Mouse (Mus musculus) kidney, embryonic 16.5 days (tissue): ENCODE results near the gene Sh3rf1. TPM values are rescaled to one million over a fixed set of nuclear protein-coding genes. Genes with fewer than 3 reads are reported as not detected.

Source experiments
- ATAC-seq: fragments of 200-750 bp; cut with Nextera tagmentation; 2 replicates; pipeline ENCODE4 v1.8.0; 2017; ENCODE audit warnings: moderate TSS enrichment; ENCODE audit not compliant: low FRiP score, low TSS enrichment
- H3K27ac ChIP-seq: fragments of 300-500 bp; sonication (generic); 2 replicates; pipeline ENCODE4 v1.5.1; 2014; ENCODE audit warnings: low read length
- H3K27me3 ChIP-seq: fragments of 300-500 bp; sonication (generic); 2 replicates; pipeline ENCODE4 v1.6.1; 2014; ENCODE audit warnings: low read length, control low read depth, mixed read lengths; ENCODE audit not compliant: insufficient read depth
- H3K36me3 ChIP-seq: fragments of 300-500 bp; sonication (generic); 2 replicates; pipeline ENCODE4 v1.6.1; 2014; ENCODE audit warnings: low read length, control low read depth, mixed read lengths; ENCODE audit not compliant: insufficient read depth
- H3K4me1 ChIP-seq: fragments of 300-500 bp; sonication (generic); 2 replicates; pipeline ENCODE4 v1.6.1; 2014; ENCODE audit warnings: low read length, control low read depth, mixed read lengths; ENCODE audit not compliant: insufficient read depth
- H3K4me2 ChIP-seq: fragments of 300-500 bp; sonication (generic); replicated peaks from 2 replicates; pipeline ENCODE4 v1.6.1; 2014; ENCODE audit warnings: low read depth, low read length
- H3K4me3 ChIP-seq: fragments of 300-500 bp; sonication (generic); 2 replicates; pipeline ENCODE4 v1.5.1; 2014; ENCODE audit warnings: mild to moderate bottlenecking, low read length
- H3K9ac ChIP-seq: fragments of 300-500 bp; sonication (generic); replicated peaks from 2 replicates; pipeline ENCODE4 v1.6.1; 2014; ENCODE audit warnings: low read length
- H3K9me3 ChIP-seq: fragments of 300-500 bp; sonication (generic); 2 replicates; pipeline ENCODE4 v1.6.1; 2016; ENCODE audit warnings: low read length, control low read depth
- WGBS: fragments of 180-500 bp; shearing (Covaris S2); extraction: QIAGEN DNeasy Blood & Tissue Kit; methylation state at CpG from one replicate; pipeline ENCODE4 v1.1.7; 2014; 5-methylcytosine and 5-hydroxymethylcytosine counted together
- polyA plus RNA-seq: library from polyadenylated mRNA; unstranded; fragments of >200 nt; fragmentation: Nextera tagmentation; extraction: Ambion mirVana; gene quantifications from 2 replicates; pipeline ENCODE4 v1.2.1, GENCODE M21; 2015

Sh3rf1 gene
- polyA plus RNA-seq, 1 experiment from 2014 or later, result 23.3 TPM

DNA sequence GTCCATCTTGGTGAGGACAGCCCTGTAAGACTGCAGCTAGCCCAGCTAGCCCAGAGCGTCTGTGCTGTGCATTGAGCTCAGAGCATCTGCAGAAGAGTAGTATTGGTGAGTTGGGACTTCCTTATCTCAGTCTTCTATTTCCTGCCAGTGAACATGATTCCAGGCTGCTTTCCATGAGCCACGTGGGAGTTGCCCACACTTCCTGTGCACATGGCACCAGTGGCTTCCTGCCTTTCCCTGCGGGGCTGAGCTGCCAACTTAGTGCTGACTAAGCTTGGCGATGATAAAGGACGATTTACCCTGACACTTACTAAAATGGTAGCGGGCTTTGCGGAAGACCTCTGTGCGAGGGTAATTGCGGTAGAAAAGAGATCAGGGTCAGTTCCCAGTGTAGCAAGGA is 35.2 kb downstream of the Sh3rf1 start:
- Histone ChIP-seq H3K36me3 (no peaks in the 10 kb centered on the region), H3K9ac (no peak overlapping the region), H3K4me1 (peaks cover 19% of the 10 kb centered on the region), H3K4me3 (no peak overlapping the region), H3K27ac (no peak overlapping the region), H3K4me2 (no peak overlapping the region), H3K9me3 (no peaks in the 10 kb centered on the region), H3K27me3 (no peaks in the 10 kb centered on the region)
- no peak for ATAC-seq
- WGBS, result 71% methylated on average over 9 of the region's 9 CpGs

DNA sequence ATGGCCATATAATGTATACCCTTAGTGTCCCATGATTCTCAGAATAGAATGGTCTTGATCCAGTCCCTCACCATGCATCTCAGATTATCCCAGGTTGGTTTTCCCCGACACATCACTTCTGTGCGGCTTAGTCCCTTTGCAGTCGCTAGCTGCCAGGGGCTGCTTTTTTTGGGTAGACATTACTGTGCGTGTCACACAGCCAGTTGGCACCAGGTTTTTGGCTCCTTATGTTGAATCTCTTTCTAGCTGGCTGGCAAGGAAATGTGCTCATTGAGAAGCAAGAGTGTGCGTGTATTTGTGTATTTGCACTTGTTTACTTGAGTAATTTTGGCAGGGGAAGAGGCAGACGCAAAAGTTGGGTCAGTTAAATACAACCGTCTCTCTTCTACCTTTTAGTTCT is 35.9 kb downstream of the Sh3rf1 start:
- Histone ChIP-seq H3K36me3 (no peaks in the 10 kb centered on the region), H3K9ac (no peak overlapping the region), H3K27me3 (no peaks in the 10 kb centered on the region), H3K4me1 (peaks cover 17% of the 10 kb centered on the region), H3K9me3 (no peaks in the 10 kb centered on the region), H3K27ac (no peak overlapping the region), H3K4me2 (no peak overlapping the region), H3K4me3 (no peak overlapping the region)
- ATAC-seq, result no peak
- 90% methylated on average over 7 of the region's 7 CpGs for WGBS

DNA sequence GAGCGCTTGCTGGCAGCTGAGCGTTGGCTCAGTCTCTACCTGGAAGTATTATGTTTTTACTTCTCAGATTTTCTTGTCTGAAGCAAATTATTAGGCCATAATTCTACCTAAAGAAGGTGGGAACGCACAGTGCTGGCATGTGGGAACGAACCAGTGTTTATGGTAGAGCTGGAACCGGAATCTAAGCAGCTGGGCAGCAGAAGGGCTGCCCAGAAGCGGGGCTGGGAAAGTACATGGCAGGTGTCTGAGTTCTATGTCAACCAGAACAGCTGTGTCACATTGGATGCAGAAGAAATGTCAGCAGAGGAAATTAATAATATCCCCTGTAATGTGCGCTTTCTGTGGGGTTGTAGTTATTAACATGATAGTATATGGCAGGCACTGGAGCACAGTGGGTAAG is 36.9 kb downstream of the Sh3rf1 start:
- Histone ChIP-seq H3K4me2 (no peak overlapping the region), H3K36me3 (no peaks in the 10 kb centered on the region), H3K9me3 (no peaks in the 10 kb centered on the region), H3K27me3 (no peaks in the 10 kb centered on the region), H3K4me1 (peaks cover 14% of the 10 kb centered on the region), H3K4me3 (no peak overlapping the region), H3K9ac (no peak overlapping the region), H3K27ac (no peak overlapping the region)
- 69% methylated on average over 7 of the region's 7 CpGs for WGBS
- ATAC-seq, result no peak

DNA sequence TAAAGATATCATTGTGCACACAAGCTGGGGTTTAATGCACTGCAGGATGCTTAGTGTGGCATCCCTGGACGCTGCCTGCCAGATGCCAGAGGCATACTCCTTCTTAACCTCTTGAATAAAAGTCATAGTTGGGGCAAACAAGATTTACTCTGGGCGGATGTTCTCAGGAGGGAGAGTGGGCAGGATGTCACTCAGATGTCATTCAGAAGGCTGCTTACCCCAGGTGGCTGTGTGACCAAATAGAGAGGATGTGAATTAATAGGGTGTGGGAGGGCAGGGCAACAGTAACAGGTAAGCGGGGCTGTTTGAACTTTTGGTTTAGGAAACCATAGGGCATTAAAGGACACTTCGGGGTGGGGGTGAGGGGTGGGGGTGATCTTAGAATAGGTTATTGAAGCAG is 37.7 kb downstream of the Sh3rf1 start:
- Histone ChIP-seq H3K9me3 (no peaks in the 10 kb centered on the region), H3K27ac (no peak overlapping the region), H3K36me3 (no peaks in the 10 kb centered on the region), H3K4me3 (no peak overlapping the region), H3K27me3 (no peaks in the 10 kb centered on the region), H3K4me2 (no peak overlapping the region), H3K4me1 (peaks cover 18% of the 10 kb centered on the region), H3K9ac (no peak overlapping the region)
- WGBS, result 49% methylated on average over 4 of the region's 4 CpGs
- no peak for ATAC-seq

DNA sequence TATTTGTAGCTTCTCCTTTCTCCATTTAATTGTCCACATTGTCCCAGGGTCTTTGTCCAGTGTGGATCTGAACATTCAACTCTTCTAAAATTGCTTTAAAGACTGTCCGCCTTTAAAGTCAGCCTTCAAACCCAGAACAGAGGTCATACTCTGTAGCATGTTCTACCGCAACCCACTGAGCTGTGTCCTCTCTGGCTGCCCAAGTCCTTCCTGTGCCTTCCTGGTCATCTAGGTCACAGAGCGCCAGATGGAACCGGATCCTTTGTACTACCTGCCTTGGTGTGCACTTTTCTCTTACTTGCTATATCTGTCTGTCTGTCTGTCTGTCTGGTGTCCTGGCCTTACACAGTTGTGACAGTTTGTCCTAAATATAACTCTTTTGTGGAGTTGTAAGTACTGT is 40.0 kb downstream of the Sh3rf1 start:
- WGBS, result 89% methylated on average over 4 of the region's 4 CpGs
- Histone ChIP-seq H3K27me3 (no peaks in the 10 kb centered on the region), H3K9ac (no peak overlapping the region), H3K9me3 (no peaks in the 10 kb centered on the region), H3K36me3 (no peaks in the 10 kb centered on the region), H3K4me2 (no peak overlapping the region), H3K27ac (no peak overlapping the region), H3K4me1 (peaks cover 29% of the 10 kb centered on the region), H3K4me3 (no peak overlapping the region)
- 0 out of 2 replicates have a peak, but pooled peaks have one; percentile 56 for ATAC-seq

DNA sequence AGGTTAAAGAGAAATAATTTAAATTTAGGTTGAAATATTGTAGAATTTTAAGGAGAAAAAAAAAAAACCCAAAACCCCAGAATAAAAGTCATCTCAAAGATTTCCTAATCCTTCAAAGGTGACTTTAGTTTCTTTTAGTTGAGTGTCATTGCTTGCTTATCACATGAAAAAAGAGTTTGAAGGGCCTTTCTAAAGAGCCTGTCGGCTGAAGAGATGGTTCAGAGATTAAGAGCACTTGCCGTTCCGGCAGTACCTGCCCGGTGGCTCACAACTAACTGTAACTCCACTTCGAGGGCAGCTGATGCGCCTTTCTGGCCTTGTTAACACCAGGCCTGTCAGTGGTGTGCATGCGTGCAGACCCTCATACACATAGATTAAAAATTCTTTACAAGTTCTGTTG is 41.2 kb downstream of the Sh3rf1 start:
- Histone ChIP-seq H3K27me3 (no peaks in the 10 kb centered on the region), H3K4me2 (no peak overlapping the region), H3K9ac (no peak overlapping the region), H3K27ac (no peak overlapping the region), H3K4me1 (peaks cover 32% of the 10 kb centered on the region), H3K36me3 (no peaks in the 10 kb centered on the region), H3K4me3 (no peak overlapping the region), H3K9me3 (no peaks in the 10 kb centered on the region)
- no peak for ATAC-seq
- 69% methylated on average over 7 of the region's 7 CpGs for WGBS

DNA sequence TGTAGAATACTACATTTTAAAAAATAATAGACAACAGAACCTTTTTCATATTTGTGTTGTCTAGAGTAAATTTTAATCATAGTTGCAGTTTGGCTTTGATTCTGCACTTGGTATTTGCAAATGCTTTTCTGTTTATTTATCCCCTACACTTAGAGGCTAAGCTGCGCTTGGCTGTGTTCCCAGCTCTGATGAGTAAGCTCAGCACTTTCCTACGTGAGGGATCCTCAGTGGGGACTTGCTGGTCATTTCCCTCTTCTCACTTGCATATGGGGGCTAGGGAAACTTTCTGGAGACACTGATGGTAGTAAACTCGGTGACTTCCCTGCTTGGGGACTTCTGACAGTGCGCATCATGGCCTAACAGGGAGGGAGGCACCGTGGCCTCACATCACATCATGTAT is 41.7 kb downstream of the Sh3rf1 start:
- ATAC-seq, result no peak
- Histone ChIP-seq H3K4me2 (no peak overlapping the region), H3K36me3 (no peaks in the 10 kb centered on the region), H3K4me3 (no peak overlapping the region), H3K9me3 (no peaks in the 10 kb centered on the region), H3K9ac (no peak overlapping the region), H3K27ac (no peak overlapping the region; the same call in 1 of the 2 replicates), H3K27me3 (no peaks in the 10 kb centered on the region), H3K4me1 (peaks cover 32% of the 10 kb centered on the region)
- 53% methylated on average over 5 of the region's 5 CpGs for WGBS

DNA sequence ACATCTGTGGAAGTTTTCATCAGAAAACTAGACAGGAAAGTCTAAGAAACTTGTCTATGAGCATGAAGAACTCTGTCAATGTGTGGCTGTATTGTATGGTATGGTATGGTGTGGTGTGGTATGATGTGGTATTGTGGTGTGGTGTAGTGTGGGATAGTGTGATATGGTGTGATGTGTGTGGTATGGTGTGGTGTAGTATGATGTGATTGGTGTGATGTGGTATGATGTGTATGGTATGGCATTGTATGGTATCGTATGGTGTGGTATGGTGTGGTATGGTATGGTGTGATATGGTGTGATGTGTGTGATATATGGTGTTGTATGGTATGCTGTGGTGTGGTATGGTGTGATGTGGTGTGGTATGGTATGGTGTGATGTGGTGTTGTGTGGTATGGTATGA is 43.4 kb downstream of the Sh3rf1 start:
- ATAC-seq, result peak; percentile 36; the same call in 1 of the 2 replicates

DNA sequence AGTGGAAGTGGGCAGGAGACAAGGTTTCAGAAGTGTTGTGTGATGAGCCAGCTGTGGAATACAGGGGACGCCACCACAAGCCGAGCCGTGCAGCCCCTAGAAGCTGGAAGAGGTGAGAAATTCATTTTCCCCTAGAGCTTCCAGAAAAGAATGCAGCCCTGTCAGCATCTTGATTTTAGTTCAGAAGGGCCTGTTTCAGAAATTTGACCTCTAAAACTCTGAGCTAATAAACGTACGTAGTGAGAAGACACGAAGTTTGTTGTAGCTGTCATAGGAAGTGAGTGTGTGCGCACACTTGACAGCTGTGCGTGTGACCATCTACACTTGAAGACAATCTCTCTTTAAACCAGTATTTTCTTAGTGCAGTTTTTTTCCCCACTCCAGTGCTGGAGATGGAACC is 44.0 kb downstream of the Sh3rf1 start:
- WGBS, result 61% methylated on average over 8 of the region's 8 CpGs
- Histone ChIP-seq H3K4me2 (no peak overlapping the region), H3K27ac (no peak overlapping the region), H3K4me1 (peaks cover 42% of the 10 kb centered on the region), H3K9me3 (no peaks in the 10 kb centered on the region), H3K36me3 (no peaks in the 10 kb centered on the region), H3K4me3 (no peak overlapping the region), H3K27me3 (no peaks in the 10 kb centered on the region), H3K9ac (no peak overlapping the region)
- ATAC-seq, result no peak

More for the DNA sequence above, 43.4 kb downstream of the Sh3rf1 start:
- 100% methylated on average over 1 of the region's 1 CpGs for WGBS
- Histone ChIP-seq H3K9ac (no peak overlapping the region), H3K4me2 (no peak overlapping the region), H3K4me3 (no peak overlapping the region), H3K27ac (no peak overlapping the region), H3K9me3 (no peaks in the 10 kb centered on the region), H3K4me1 (peaks cover 38% of the 10 kb centered on the region), H3K36me3 (no peaks in the 10 kb centered on the region), H3K27me3 (no peaks in the 10 kb centered on the region)

DNA sequence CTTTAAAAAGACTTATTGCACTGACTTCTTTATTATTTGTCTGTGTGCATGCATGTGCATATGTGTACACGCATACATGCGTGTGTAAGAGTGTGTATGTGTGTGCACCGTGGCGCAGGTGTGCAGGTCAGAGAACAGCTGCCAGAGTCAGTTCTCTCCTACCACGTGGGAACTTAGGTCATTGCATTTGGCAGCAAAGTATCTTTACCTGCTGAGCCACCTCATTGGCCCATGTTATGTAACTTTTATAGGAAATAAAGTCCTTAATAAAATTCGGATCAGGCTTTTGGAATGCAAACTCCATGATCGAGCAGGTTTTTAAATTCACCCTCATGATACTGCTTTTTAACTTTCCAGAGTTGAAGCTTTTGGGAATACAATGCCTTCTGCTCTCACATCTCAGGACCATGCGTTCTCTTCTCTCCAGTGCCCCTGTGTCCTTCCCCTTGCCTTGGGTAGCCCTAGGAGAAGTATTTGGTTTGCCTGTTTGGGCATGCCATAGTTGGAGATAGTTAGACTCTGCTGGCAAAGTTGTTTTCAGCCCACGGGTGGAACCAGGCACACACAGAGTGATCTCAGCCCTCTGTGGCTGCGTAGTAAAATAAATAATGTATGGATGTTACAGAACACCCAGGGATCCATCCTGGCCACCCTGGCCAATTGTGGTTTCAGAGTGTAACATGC is 44.7 kb downstream of the Sh3rf1 start:
- 89% methylated on average over 10 of the region's 10 CpGs for WGBS
- Histone ChIP-seq H3K36me3 (no peaks in the 10 kb centered on the region), H3K27ac (0 out of 2 replicates have a peak overlapping the region, but pooled peaks have one; percentile 13), H3K4me3 (no peak overlapping the region), H3K27me3 (no peaks in the 10 kb centered on the region), H3K9ac (no peak overlapping the region), H3K4me1 (peaks cover 49% of the 10 kb centered on the region), H3K4me2 (no peak overlapping the region), H3K9me3 (no peaks in the 10 kb centered on the region)
- no peak for ATAC-seq
